Mouse (Mus musculus): Measurements from ENCODE around the gene Ercc6.

Gene Ercc6

GRCm38 (mm10) chr14:32520400-32520926 is 7.1 kb downstream of the Ercc6 start:
- no peak for DNase-seq

GRCm38 (mm10) chr14:32522336-32522735 is 9.0 kb downstream of the Ercc6 start:
- DNase-seq = no peak

GRCm38 (mm10) chr14:32524071-32524470 is 10.8 kb downstream of the Ercc6 start:
- no peak for DNase-seq

- no peak for DNase-seq
Observed at GRCm38 (mm10) chr14:32525996-32526705, 12.8 kb downstream of the Ercc6 start.

GRCm38 (mm10) chr14:32527211-32527610 is 13.9 kb downstream of the Ercc6 start:
- DNase-seq = no peak

GRCm38 (mm10) chr14:32529036-32529435 is 15.7 kb downstream of the Ercc6 start:
- DNase-seq = no peak

GRCm38 (mm10) chr14:32530896-32531295 is 17.6 kb downstream of the Ercc6 start:
- peak; percentile 51 for DNase-seq

GRCm38 (mm10) chr14:32531371-32531770 is 18.1 kb downstream of the Ercc6 start:
- DNase-seq = no peak

GRCm38 (mm10) chr14:32532381-32533147 is 19.2 kb downstream of the Ercc6 start:
- no peak for DNase-seq

- DNase-seq = no peak
Observed at GRCm38 (mm10) chr14:32533148-32533520, 19.8 kb downstream of the Ercc6 start.

- no peak for DNase-seq
Observed at GRCm38 (mm10) chr14:32533656-32534055, 20.3 kb downstream of the Ercc6 start.

GRCm38 (mm10) chr14:32534137-32534536 is 20.8 kb downstream of the Ercc6 start:
- DNase-seq = no peak

GRCm38 (mm10) chr14:32536763-32537162 is 23.4 kb downstream of the Ercc6 start:
- no peak for DNase-seq

GRCm38 (mm10) chr14:32538115-32538514 is 24.8 kb downstream of the Ercc6 start:
- DNase-seq = no peak

- no peak for DNase-seq
Observed at GRCm38 (mm10) chr14:32543075-32543474, 29.8 kb downstream of the Ercc6 start.

GRCm38 (mm10) chr14:32546676-32547075 is 33.4 kb downstream of the Ercc6 start:
- DNase-seq = no peak

- DNase-seq = no peak
Observed at GRCm38 (mm10) chr14:32551854-32552253, 38.5 kb downstream of the Ercc6 start.

GRCm38 (mm10) chr14:32553198-32553903 is 40.0 kb downstream of the Ercc6 start:
- DNase-seq = no peak

GRCm38 (mm10) chr14:32554860-32555526 is 41.7 kb downstream of the Ercc6 start:
- DNase-seq = no peak

GRCm38 (mm10) chr14:32561428-32561827 is 48.1 kb downstream of the Ercc6 start:
- no peak for DNase-seq

GRCm38 (mm10) chr14:32563661-32564060 is 50.3 kb downstream of the Ercc6 start:
- no peak for DNase-seq

- no peak for DNase-seq
Observed at GRCm38 (mm10) chr14:32572519-32572918, 59.2 kb downstream of the Ercc6 start.

GRCm38 (mm10) chr14:32578420-32578819 is 65.1 kb downstream of the Ercc6 start:
- peak; percentile 7 for DNase-seq
